Mouse (Mus musculus) kidney, embryonic 15.5 days (tissue): ENCODE results near the gene Fkrp. TPM values are rescaled to one million over a fixed set of nuclear protein-coding genes. Genes with fewer than 3 reads are reported as not detected.

Experiments used
- ATAC-seq: fragments of 200-750 bp; cut with Nextera tagmentation; replicated peaks from 2 replicates; pipeline ENCODE4 v1.8.0; 2017; ENCODE audit warnings: moderate TSS enrichment; ENCODE audit not compliant: low FRiP score
- H3K27ac ChIP-seq: fragments of 300-500 bp; sonication (generic); 2 replicates; pipeline ENCODE4 v1.5.1; 2015; ENCODE audit warnings: mild to moderate bottlenecking, inconsistent platforms
- H3K27me3 ChIP-seq: fragments of 300-500 bp; sonication (generic); 2 replicates; pipeline ENCODE4 v1.6.1; 2015; ENCODE audit warnings: inconsistent platforms
- H3K36me3 ChIP-seq: fragments of 300-500 bp; sonication (generic); 2 replicates; pipeline ENCODE4 v1.6.1; 2015; ENCODE audit warnings: inconsistent platforms
- H3K4me1 ChIP-seq: fragments of 300-500 bp; sonication (generic); 2 replicates; pipeline ENCODE4 v1.6.1; 2015; ENCODE audit warnings: inconsistent platforms
- H3K4me2 ChIP-seq: fragments of 300-500 bp; sonication (generic); 2 replicates; pipeline ENCODE4 v1.6.1; 2015; ENCODE audit warnings: moderate library complexity, mild to moderate bottlenecking, inconsistent platforms
- H3K4me3 ChIP-seq: fragments of 300-500 bp; sonication (generic); replicated peaks from 2 replicates; pipeline ENCODE4 v1.5.1; 2015; ENCODE audit warnings: mild to moderate bottlenecking, inconsistent platforms
- H3K9ac ChIP-seq: fragments of 300-500 bp; sonication (generic); 2 replicates; pipeline ENCODE4 v1.6.1; 2015; ENCODE audit warnings: mild to moderate bottlenecking, inconsistent platforms
- H3K9me3 ChIP-seq: fragments of 300-500 bp; sonication (generic); replicated peaks from 2 replicates; pipeline ENCODE4 v1.6.1; 2016; ENCODE audit warnings: inconsistent platforms
- WGBS: fragments of 180-500 bp; shearing (Covaris S2); methylation state at CpG from one replicate; pipeline ENCODE4 v1.1.7; 2015; ENCODE audit warnings: mixed read lengths; 5-methylcytosine and 5-hydroxymethylcytosine counted together
- polyA plus RNA-seq: library from polyadenylated mRNA; unstranded; fragments of >200 nt; fragmentation: Nextera tagmentation; extraction: Ambion mirVana; gene quantifications from 2 replicates; pipeline ENCODE4 v1.2.1, GENCODE M21; 2015

The Fkrp gene
- polyA plus RNA-seq, 1 experiment from 2014 or later: 34.1 TPM

GRCm38 (mm10) chr7:16761005-16761481 is 55.5 kb downstream of the Fkrp start:
- Histone ChIP-seq H3K9ac (no peak overlapping the region), H3K9me3 (no peaks in the 10 kb centered on the region), H3K4me2 (peak overlapping the region; percentile 16; the same call in 1 of the 2 replicates), H3K4me3 (no peak overlapping the region), H3K27me3 (no peaks in the 10 kb centered on the region), H3K27ac (peak overlapping the region; percentile 82), H3K36me3 (no peaks in the 10 kb centered on the region), H3K4me1 (peaks cover 23% of the 10 kb centered on the region)
- 0 out of 2 replicates have a peak, but pooled peaks have one; percentile 57 for ATAC-seq
- WGBS: 36% methylated on average over 10 of the region's 10 CpGs

DNA sequence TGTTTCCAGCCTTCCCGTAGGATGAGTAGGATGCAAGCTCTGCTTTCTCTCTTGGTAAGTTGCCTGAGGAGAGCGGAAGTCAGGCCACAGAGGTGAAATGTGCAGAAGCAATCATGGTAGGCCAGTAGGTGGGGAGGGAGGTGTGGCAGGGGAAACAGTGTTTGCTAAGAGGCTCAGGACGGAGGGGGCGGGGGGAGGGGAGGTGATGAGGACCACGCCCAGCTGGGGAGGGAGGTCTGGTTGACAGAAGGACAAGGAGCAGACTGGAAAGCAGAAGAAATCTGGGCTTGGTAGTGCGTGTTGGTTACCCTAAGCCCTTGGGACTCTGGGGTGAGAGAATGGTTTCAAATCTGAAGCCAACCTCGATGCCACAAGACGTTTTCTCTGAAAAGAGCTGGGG is 56.2 kb downstream of the Fkrp start:
- Histone ChIP-seq H3K36me3 (no peaks in the 10 kb centered on the region), H3K27ac (peak overlapping the region; percentile 82), H3K9me3 (no peaks in the 10 kb centered on the region), H3K4me3 (no peak overlapping the region), H3K27me3 (no peaks in the 10 kb centered on the region), H3K4me2 (0 out of 2 replicates have a peak overlapping the region, but pooled peaks have one; percentile 16), H3K9ac (no peak overlapping the region), H3K4me1 (peaks cover 24% of the 10 kb centered on the region)
- 0 out of 2 replicates have a peak, but pooled peaks have one; percentile 41 for ATAC-seq
- WGBS: 23% methylated on average over 8 of the region's 8 CpGs

Other genes starting within 250 kb of the Fkrp start
- gene Arhgap35, start 201.7 kb downstream of the Fkrp start, polyA plus RNA-seq: 16.8 and 18.2 TPM in 2 replicates
- not detected in 2 replicates for gene Ceacam15, start 141.0 kb downstream of the Fkrp start, polyA plus RNA-seq
- not detected in 2 replicates for gene Ceacam9, start 94.8 kb downstream of the Fkrp start, polyA plus RNA-seq
- gene Ap2s1, start 78.3 kb downstream of the Fkrp start, polyA plus RNA-seq: 255 and 262 TPM in 2 replicates
- 46.9 and 48.6 TPM in 2 replicates for gene Slc1a5, start 35.4 kb downstream of the Fkrp start, polyA plus RNA-seq
- 91.5 and 99.8 TPM in 2 replicates for gene Strn4, start 843 bp downstream of the Fkrp start, polyA plus RNA-seq
- 14.6 and 17.7 TPM in 2 replicates for gene Prkd2, start 26.2 kb upstream of the Fkrp start, polyA plus RNA-seq
- 2.6 TPM in 2 replicates for gene Dact3, start 58.6 kb upstream of the Fkrp start, polyA plus RNA-seq
- 6.8 and 7.8 TPM in 2 replicates for gene Gng8, start 75.1 kb upstream of the Fkrp start, polyA plus RNA-seq
- 1.5 and 2.1 TPM in 2 replicates for gene Ptgir, start 89.8 kb upstream of the Fkrp start, polyA plus RNA-seq
- 116 and 124 TPM in 2 replicates for gene Calm3, start 107.4 kb upstream of the Fkrp start, polyA plus RNA-seq
- gene Pnmal2, start 128.0 kb upstream of the Fkrp start, polyA plus RNA-seq: 7.7 and 9.2 TPM in 2 replicates
- 0.58 and 0.90 TPM in 2 replicates for gene Pnmal1, start 142.9 kb upstream of the Fkrp start, polyA plus RNA-seq
- gene Gm42372, start 166.4 kb upstream of the Fkrp start, polyA plus RNA-seq: 0.23 and 0.31 TPM in 2 replicates
- gene Ccdc8, start 176.0 kb upstream of the Fkrp start, polyA plus RNA-seq: 35.7 and 41.2 TPM in 2 replicates
- 110 and 115 TPM in 2 replicates for gene Ppp5c, start 211.2 kb upstream of the Fkrp start, polyA plus RNA-seq
- gene Hif3a, start 245.7 kb upstream of the Fkrp start, polyA plus RNA-seq: 18.4 and 22.5 TPM in 2 replicates